Mouse (Mus musculus) C2C12 (cell line): Measurements from ENCODE around the gene Amacr. TPM values are rescaled to one million over a fixed set of nuclear protein-coding genes. Genes with fewer than 3 reads are reported as not detected.

Source experiments
- H3K27me3 ChIP-seq: one replicate; pipeline ENCODE4 v1.6.1; 2011; ENCODE audit not compliant: control insufficient read depth, insufficient read depth, insufficient read length
- H3K36me3 ChIP-seq: one replicate; pipeline ENCODE4 v1.6.1; 2011; ENCODE audit not compliant: control insufficient read depth, insufficient read depth
- H3K4me3 ChIP-seq: one replicate; pipeline ENCODE4 v1.5.1; 2011; ENCODE audit warnings: mild to moderate bottlenecking, control low read depth; ENCODE audit not compliant: poor library complexity, insufficient read depth, severe bottlenecking
- H3K79me2 ChIP-seq: one replicate; pipeline ENCODE4 v1.6.1; 2011; ENCODE audit not compliant: control insufficient read depth, insufficient read depth
- H3K79me3 ChIP-seq: one replicate; pipeline ENCODE4 v1.6.1; 2011; ENCODE audit warnings: low read depth, control low read depth
- H3ac ChIP-seq: one replicate; pipeline ENCODE3; 2011; ENCODE audit warnings: low read depth; ENCODE audit not compliant: control insufficient read depth, insufficient read length
- CEBPB ChIP-seq: IDR thresholded peaks from one replicate; pipeline ENCODE4 v1.6.1; 2011; ENCODE audit warnings: low read depth, mild to moderate bottlenecking, control low read depth, moderate library complexity
- CTCF ChIP-seq: IDR thresholded peaks from one replicate; pipeline ENCODE4 v1.5.1; 2011; ENCODE audit not compliant: control insufficient read depth, insufficient read depth, insufficient read length
- FOSL1 ChIP-seq: IDR thresholded peaks from one replicate; pipeline ENCODE4 v1.8.0; 2011; ENCODE audit warnings: mild to moderate bottlenecking, low read length; ENCODE audit not compliant: poor library complexity, insufficient read depth, severe bottlenecking
- MAX ChIP-seq: IDR thresholded peaks from one replicate; pipeline ENCODE4 v1.6.1; 2011; ENCODE audit warnings: mild to moderate bottlenecking, control low read depth
- MYOD1 ChIP-seq: IDR thresholded peaks from one replicate; pipeline ENCODE4 v1.6.1; 2011; ENCODE audit warnings: low read depth; ENCODE audit not compliant: control insufficient read depth, insufficient read length
- MYOG ChIP-seq: IDR thresholded peaks from one replicate; pipeline ENCODE4 v1.6.1; 2011; ENCODE audit not compliant: control insufficient read depth, insufficient read length; ENCODE audit errors: extremely low read depth
- USF1 ChIP-seq: IDR thresholded peaks from one replicate; pipeline ENCODE4 v1.6.1; 2011; ENCODE audit warnings: low read depth, mild to moderate bottlenecking, control low read depth, moderate library complexity
- polyA plus RNA-seq: library from polyadenylated mRNA; unstranded; fragments of >200 nt; fragmentation: generic; extraction: Trizol; gene quantifications from one replicate; pipeline ENCODE4 v1.2.1, GENCODE M21; 2012; ENCODE audit warnings: missing spikeins

The Amacr gene
- polyA plus RNA-seq, 1 experiment = 19.7 TPM

DNA sequence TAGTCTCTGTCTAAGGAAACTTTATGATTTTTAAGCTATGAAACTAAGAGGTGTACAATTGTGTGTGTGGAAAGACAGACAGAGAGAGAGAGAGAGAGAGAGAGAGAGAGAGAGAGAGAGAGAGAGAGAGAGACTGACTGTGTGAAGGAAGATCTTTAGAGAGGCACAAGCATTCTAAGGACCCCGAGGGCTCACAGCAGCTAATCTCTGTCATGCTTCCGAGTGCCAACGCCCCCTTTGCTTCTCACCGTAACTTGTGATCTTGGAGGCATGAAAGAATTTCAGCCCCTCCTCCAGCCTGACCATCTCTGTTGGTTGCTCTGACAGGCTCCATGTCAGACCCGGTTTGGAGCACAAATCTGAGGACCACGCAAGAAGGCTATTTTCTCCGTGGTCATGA lies 18.9 kb downstream of the Amacr start, which contains the start of gene Slc45a2:
Slc45a2 (plus strand) TSS at position 301 of the 400 bp plus-strand sequence.
- Histone ChIP-seq H3K27me3 (peaks cover 4% of the 10 kb centered on the region), H3K79me2 (no peaks in the 10 kb centered on the region), H3ac (no peak within 1 kb of the TSS), H3K79me3 (no peaks in the 10 kb centered on the region), H3K4me3 (no peak within 1 kb of the TSS), H3K36me3 (no peaks in the 10 kb centered on the region)
- TF ChIP-seq CEBPB (no peak), MYOD1 (no peak), USF1 (no peak), FOSL1 (no peak), MYOG (no peak), MAX (no peak), CTCF (no peak)

DNA sequence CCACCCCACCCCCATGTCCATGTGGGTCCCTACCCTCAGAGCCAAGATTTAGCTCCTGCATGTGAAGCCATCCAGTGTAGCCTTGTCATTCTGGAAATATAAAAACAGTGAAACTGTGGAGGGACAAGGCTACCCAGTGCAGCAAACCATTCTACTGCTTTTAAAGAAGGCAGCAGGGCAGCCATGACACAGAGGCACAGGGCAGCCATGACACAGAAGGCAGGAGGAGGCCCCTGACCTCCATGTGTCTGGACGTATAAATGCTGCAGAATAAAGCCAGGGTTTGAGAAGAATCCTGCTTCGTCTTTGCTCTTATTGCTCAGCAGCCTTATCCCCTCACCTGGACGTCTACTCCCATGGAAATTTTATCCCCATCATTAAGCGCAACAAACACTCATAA lies 22.2 kb downstream of the Amacr start:
- no peak overlapping the region for H3ac ChIP-seq
- H3K79me3 ChIP-seq = no peaks in the 10 kb centered on the region
- no peaks in the 10 kb centered on the region for H3K79me2 ChIP-seq
- H3K4me3 ChIP-seq = no peak overlapping the region
- peaks cover 8% of the 10 kb centered on the region for H3K27me3 ChIP-seq
- no peaks in the 10 kb centered on the region for H3K36me3 ChIP-seq
- TF ChIP-seq FOSL1 (no peak), MAX (no peak), MYOG (no peak), CTCF (no peak), CEBPB (no peak), MYOD1 (no peak), USF1 (no peak)

DNA sequence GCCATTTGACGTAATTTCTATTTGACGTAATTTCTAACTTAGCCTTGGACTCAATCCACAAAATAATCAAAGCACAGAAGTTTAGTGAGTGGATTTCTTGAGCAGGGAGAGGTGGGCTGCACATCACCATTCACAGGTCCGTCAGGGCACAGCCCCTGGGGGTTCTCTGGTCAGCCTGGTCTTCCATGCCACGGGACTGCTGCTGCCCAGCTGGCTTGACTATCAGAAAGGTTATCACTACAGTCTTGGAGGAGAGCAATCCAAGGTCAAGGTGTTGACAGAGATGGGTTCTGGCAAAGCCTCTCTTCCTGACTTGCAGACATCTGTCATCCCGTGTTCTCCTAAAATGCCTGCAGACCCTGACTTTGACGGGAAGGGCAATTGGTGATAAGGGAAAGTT lies 23.1 kb downstream of the Amacr start:
- Histone ChIP-seq H3K79me2 (no peaks in the 10 kb centered on the region), H3ac (no peak overlapping the region), H3K27me3 (peaks cover 8% of the 10 kb centered on the region), H3K36me3 (no peaks in the 10 kb centered on the region), H3K79me3 (no peaks in the 10 kb centered on the region), H3K4me3 (no peak overlapping the region)
- TF ChIP-seq USF1 (no peak), MAX (no peak)

DNA sequence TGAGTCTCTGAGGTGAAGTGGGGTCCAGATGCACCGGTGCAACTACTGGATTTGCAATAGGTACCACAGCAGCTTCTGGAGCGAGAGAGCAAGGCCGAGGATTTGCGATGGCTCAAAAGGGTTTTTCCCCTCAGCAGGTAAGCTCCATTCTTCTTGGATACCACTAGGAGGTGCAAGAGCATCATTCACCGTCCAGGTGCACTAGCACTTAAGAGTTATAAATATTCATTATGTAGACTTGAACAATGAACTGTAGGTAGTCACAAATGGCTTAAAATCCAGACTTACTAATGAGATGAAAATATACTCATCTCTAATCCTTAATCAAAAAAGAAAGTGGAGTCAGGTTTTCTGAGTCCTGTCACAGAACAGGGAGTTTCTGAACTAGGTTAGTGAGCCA lies 27.2 kb downstream of the Amacr start:
- H3K27me3 ChIP-seq = peaks cover 24% of the 10 kb centered on the region
- TF ChIP-seq MYOG (no peak), USF1 (no peak), CEBPB (no peak), FOSL1 (no peak), MAX (no peak), MYOD1 (no peak), CTCF (no peak)
- no peak overlapping the region for H3K4me3 ChIP-seq
- no peaks in the 10 kb centered on the region for H3K36me3 ChIP-seq
- H3K79me3 ChIP-seq = no peaks in the 10 kb centered on the region
- no peak overlapping the region for H3ac ChIP-seq
- no peaks in the 10 kb centered on the region for H3K79me2 ChIP-seq

DNA sequence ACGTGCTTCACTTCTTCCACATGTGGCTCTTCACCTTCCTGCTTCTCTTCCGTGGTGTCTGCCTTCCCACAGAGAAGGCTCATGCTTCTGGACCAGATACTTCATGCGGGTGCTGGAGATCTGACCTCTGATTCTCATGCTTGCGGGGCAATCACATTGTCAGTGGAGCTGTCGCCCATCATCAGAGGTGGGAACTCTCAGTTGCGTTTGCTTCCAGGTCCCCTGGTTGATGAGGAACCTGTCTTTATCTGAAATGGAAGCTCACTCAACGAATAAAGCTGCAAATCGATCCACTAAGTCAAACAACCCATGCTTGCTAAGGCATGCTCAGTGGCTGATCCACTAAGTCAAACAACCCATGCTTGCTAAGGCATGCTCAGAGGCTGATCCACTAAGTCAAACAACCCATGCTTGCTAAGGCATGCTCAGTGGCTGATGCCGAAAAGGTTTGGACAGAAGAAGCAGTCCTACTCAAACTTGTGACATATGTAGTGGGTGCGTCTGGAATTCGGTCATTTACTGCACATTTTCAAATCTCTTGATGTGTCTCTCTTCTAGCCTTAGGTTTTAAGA lies 29.5 kb downstream of the Amacr start:
- Histone ChIP-seq H3K36me3 (no peaks in the 10 kb centered on the region), H3ac (no peak overlapping the region), H3K27me3 (peaks cover 18% of the 10 kb centered on the region), H3K79me2 (no peaks in the 10 kb centered on the region), H3K79me3 (no peaks in the 10 kb centered on the region), H3K4me3 (no peak overlapping the region)
- TF ChIP-seq MYOG (no peak), USF1 (no peak), CEBPB (no peak), CTCF (no peak), MAX (no peak), FOSL1 (no peak), MYOD1 (no peak)

DNA sequence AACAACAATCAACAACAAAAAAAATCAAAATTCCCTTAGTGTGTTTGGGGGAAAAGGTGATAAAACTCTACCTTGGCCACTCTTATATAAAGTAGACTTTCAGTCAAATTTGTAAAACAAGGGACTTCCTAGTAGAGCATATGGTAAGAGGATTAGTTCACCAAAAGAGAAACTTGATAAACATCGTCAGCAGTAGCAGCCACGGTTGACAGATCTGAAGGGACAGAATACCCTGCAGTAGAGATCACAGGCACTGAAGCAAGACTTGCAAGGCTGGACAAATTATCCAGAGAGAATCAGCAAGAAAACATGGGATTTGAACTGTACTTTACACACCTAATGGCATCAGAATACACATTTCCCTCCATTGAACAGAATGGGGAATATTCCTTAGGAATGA lies 33.4 kb downstream of the Amacr start:
- no peaks in the 10 kb centered on the region for H3K79me2 ChIP-seq
- H3K36me3 ChIP-seq = no peaks in the 10 kb centered on the region
- H3K27me3 ChIP-seq = peaks cover 16% of the 10 kb centered on the region
- H3K79me3 ChIP-seq = no peaks in the 10 kb centered on the region
- TF ChIP-seq MYOG (no peak), MYOD1 (no peak), MAX (no peak), CTCF (no peak), USF1 (no peak), FOSL1 (no peak), CEBPB (no peak)
- no peak overlapping the region for H3ac ChIP-seq
- no peak overlapping the region for H3K4me3 ChIP-seq
